Mouse (Mus musculus) G1E (cell line): ENCODE results near the gene Hnrnpf.

Experiments used
- CTCF ChIP-seq: IDR thresholded peaks from 2 replicates; pipeline ENCODE4 v1.5.1; 2012; ENCODE audit warnings: low read depth, low read length, inconsistent platforms, mixed read lengths
- POLR2AphosphoS5 ChIP-seq: IDR thresholded peaks from 2 replicates; pipeline ENCODE4 v1.6.1; 2012; ENCODE audit warnings: low read depth, low read length, inconsistent platforms; ENCODE audit not compliant: insufficient replicate concordance
- TAL1 ChIP-seq: conservative IDR thresholded peaks from 2 replicates; pipeline ENCODE4 v1.6.1; 2012; ENCODE audit warnings: low read depth, low read length, inconsistent platforms, mixed read lengths

- TF ChIP-seq CTCF: no peak
- no peak for TF ChIP-seq TAL1
- TF ChIP-seq POLR2AphosphoS5: no peak
Observed at GRCm38 (mm10) chr6:117927955-117928354, 27.8 kb downstream of the Hnrnpf start.
